Mouse (Mus musculus) embryonic fibroblast, embryonic 13.5 days (primary cell): Measurements from ENCODE around the gene Triap1.

ENCODE experiments used
- CTCF ChIP-seq: IDR thresholded peaks from 2 replicates; pipeline ENCODE4 v1.5.1; 2011; ENCODE audit warnings: mild to moderate bottlenecking, control low read depth, low read length, moderate library complexity, borderline replicate concordance; ENCODE audit not compliant: insufficient read depth
- POLR2A ChIP-seq: IDR thresholded peaks from 2 replicates; pipeline ENCODE4 v1.6.1; 2011; ENCODE audit warnings: low read depth, mild to moderate bottlenecking, control low read depth, low read length, moderate library complexity

GRCm38 (mm10) chr5:115296347-115296746 lies 44.7 kb upstream of the Triap1 start:
- no peak for TF ChIP-seq CTCF
- TF ChIP-seq POLR2A = peak; percentile 28
